Mouse (Mus musculus): ENCODE results near the gene Fam131a. TPM values are rescaled to one million over a fixed set of nuclear protein-coding genes. Genes with fewer than 3 reads are reported as not detected.
A peak's percentile ranks its signal among the peaks of the same experiment; 100 is the strongest.

Fam131a gene
- total RNA-seq, 1 experiment from 2014 or later = 12.5 TPM

DNA sequence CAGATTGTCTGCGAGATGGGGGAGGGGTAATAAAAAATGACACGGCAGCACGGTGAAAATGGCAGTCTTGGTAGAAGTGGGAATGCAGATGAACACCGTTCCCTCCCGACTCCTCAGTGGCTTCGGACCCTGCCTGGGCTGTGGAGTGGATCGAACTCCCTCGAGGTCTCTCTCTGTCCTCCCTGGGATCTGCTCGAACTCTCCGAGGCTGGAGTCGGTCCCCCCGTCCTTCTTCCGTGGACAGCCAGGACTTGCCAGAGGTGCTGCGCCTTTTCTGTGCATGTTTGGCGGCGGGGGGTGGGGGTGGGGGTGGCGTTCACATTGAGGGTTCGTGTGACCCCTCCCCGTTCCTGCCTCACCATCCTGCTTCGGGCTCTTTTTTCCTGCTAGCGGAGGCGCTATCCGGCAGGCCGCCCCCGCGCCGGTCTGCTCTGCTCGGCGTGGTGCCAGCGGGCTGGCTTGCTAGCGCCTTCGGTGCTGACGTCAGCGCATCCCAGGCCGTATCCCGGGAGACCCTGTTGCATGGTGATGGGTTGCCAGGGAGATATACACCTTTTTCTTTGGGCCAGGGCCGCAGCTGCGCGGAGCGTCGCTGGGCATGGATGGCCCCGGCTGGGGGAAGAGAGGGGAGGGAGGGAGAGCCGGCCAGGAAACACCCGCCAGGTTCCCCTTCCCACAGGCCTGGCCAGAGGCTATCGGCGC lies 2.7 kb downstream of the Fam131a start:
- DNase-seq = peak; percentile 91

DNA sequence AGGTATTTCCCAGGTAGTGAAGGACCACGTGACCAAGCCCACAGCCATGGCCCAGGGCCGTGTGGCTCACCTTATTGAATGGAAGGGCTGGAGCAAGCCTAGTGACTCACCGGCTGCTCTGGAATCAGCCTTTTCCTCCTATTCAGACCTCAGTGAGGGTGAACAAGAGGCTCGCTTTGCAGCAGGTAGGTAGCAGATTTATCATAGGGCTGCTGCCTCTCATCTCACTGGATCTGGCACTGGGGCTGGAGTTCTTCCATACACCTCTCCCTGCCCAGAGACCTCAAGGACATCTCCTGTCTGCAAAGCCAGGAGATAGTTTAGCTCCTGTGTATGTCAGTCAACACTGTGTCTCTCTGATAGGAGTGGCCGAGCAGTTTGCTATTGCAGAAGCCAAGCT lies 6.2 kb downstream of the Fam131a start:
- DNase-seq = no peak

DNA sequence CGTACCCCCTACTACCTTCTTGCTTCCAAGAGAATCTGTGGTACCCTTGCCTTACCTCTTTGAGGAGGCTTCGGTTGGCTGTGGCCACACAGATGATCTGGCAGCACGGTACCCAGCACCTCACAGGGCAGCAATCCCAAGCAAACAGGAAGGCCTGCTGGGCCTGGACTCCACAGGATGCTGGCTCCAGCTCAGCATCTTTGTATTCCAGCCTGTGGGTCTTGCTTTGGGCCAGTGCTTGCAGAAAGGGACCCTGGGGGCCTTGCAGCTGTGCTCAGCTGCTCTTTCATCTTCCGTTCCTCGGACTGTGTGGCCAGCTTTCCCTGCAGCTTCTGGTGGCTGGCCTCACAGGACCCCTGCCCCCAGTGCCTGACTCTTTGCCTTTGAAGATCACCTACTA lies 7.0 kb downstream of the Fam131a start:
- no peak for DNase-seq

DNA sequence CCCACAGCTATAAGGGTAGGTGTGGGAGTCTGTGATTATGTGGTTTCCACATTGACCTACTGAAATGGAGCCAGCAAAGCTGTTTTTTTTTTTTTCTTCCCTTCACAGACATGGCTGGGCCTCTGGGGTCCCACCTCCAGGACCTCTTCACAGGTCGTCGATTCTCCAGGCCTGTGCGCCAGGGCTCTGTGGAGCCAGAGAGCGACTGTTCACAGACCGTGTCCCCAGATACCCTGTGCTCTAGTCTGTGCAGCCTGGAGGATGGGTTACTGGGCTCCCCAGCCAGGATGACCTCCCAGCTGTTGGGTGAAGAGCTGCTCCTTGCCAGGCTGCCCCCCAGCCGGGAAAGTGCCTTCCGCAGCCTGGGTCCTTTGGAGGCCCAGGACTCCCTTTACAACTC lies 8.3 kb downstream of the Fam131a start:
- no peak for DNase-seq

DNA sequence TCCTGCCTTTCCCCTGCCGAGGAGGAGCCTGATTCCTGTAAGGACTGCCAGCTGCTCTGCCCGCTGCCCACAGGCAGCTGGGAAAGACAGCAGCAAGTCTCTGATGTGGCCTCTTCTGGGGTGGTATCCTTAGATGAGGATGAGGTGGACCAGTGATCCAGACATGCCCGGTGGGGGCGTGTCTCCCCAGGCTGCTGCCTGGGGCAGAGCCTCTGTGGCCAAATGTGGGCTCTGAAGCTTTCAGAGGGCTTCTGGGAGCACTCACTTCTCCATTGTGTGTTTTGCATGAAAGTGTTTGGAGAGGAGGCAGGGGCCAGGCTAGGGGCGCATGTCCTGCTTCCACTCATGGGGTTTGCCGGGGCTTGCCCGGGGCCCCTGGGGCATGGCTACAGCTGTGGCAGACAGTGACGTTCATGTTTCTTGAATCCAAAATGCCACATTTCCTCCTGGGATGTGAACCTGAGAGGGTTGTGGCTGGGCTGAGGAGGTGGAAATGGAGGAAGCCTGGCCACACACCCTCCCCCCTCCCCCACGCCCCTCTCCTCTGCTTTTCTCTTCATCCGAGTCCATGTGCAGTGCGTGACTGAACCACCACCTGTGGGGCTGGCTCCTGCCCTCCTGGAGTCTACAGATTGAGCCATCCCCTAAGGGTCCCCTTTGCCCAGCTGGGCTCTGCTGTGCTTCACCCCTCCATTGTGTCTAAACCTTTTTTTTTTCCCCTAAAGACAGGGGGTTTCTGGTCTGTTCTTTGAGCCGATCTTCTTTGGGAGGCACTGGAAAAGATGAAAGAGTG lies 8.9 kb downstream of the Fam131a start:
- DNase-seq = no peak

DNA sequence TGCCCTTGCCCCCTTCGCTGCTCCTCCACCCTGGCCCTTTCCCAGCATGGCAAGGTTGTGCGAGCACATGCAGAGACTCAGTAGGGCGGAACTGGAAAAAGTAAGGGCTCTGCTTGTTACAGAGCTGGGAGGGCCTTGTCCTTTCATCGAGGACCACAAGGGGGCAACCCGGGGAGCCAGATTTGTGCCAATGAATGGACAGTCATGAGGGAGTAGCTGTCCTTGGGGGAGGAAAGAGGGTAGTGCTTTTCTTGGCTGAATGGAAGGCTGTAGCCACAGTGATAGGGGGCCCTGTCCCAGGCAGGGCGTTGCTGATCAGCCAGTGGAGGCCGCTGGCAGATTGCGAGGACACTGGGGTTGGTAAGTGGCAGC lies 9.5 kb downstream of the Fam131a start:
- peak; percentile 94 for DNase-seq

DNA sequence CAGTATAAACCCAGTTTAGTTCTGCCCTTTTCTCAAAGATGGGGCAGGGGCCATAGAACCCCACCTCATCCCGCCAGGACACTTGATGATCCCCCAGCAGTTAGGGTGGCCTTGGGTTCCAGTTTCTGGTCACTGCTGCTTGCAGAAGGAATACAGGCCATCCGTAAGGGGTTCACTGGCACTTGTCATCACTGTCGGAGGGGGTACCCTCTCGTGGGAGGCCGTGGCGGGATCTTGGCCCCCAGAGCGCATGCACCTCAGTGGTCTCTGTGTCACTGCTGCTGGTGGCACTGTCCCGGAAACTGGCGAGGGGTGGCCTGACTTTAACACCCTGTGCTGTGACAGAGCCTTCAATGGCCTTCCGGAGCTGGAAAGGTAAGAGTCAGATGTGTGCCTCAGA lies 10.0 kb downstream of the Fam131a start:
- DNase-seq = no peak

DNA sequence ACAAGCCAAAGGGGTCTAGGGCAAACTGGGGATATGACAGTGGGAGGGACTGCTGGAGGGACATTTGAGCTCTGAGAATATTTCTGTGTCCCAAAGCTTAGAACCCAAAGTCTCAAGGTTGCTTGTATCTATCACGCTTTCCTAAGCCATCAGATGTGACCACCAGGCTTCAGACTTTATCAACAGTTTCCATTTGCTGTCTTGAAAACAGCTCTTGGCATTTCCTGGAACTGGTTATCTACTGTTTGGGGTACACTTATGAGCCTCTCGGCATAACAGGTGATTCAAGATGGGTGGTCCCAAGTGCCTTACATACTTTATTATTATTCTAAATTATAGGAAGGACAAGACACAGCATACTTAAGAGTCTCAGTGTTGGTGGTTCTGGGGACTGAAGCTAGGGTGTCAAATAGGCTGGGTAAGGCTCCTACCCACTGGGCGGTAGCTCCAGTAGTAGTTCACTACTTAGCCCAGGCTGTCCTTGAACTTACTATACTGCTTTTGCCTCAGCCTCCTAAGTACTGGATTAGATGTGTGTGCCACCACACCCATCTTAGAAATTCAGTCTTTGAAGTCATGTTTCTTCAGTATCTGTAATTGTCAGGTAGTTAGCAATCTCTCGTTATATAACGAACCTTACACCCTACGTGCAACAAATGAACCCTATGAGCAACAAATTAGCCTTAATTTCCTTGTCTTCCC lies 10.8 kb downstream of the Fam131a start:
- no peak for DNase-seq

DNA sequence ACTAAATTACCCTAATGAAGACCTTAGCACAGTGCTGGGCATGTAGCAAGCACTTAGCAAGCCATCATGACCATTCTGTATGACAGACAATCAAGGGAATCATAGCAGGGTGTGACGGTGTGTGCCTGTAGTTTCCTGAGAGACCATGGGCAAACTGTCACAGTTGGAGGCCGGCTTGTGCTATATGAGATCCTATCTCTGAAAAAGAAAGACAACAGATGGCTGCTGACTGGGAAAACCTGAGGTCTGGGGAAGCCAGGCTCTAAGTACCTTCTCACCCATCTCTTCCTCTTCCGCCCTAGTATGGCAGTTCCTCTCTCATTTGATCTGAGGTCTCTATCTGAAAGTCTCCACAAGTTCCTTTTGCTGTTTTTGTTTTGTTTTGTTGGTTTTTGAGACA lies 12.7 kb downstream of the Fam131a start:
- DNase-seq = no peak

DNA sequence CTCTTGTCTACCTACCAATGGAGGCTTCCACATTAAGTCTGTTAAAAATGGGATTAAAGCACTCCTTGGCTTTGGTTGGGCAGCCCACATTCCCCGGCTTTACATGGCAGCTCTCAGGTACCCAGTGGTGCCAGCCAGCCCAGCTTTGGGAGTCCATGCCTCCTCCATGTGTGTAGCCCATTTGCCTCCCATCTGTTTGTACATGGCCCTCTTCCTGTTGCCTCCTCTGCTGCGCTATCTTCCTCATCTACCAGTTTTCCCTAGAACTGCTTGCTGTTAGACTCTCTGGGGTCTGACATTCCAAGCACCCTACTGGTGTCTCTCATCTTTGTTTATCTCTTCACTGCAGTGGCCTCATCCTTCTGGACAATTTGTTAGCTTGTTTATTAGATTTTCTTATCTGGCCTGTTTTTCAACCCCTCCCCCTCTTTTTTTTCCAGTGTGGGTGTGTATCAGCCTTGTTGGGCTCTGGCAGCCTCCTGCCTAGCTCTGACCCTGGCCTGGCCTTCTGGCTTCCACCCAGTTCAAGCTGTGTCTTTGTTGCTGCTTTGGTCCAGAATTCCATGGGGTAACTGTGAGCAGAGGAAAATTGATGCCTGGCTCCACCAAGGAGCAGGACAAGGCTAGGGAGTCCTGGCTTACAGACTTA lies 13.5 kb downstream of the Fam131a start:
- DNase-seq = peak; percentile 66

DNA sequence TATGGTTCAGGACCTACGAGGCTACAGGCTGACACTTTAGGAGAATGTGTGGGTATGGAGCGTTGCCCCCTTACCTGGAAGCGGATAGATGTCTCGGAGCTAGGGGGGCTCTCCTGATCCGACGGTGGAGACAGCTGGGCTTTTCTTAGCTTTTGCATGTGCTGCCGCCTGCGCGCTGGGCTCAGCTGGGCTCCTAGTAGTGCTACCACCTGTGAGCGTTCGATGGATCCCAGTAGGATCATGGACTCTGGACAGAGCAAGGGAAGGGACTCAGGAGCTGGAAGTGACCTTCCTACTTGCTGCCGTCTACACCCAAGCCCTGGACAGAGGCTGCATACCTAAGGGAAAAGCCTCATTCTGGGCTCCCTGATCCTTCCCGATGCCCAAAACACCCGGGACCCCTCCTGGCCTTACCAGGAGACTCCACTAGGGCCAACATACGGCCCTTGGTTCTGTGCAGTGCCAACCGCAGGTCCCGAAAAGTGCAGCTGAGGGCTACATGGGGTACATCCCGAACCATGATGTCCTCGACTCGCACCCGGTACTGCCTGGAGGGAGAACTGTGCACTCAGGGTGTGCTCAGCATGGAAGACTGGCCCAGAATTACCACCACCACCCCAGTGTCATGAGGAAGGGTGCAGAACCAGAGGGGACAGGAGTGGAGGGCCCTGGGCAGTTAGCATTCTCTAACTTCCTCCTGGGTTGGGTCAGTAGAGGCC lies 15.3 kb downstream of the Fam131a start:
- no peak for DNase-seq

DNA sequence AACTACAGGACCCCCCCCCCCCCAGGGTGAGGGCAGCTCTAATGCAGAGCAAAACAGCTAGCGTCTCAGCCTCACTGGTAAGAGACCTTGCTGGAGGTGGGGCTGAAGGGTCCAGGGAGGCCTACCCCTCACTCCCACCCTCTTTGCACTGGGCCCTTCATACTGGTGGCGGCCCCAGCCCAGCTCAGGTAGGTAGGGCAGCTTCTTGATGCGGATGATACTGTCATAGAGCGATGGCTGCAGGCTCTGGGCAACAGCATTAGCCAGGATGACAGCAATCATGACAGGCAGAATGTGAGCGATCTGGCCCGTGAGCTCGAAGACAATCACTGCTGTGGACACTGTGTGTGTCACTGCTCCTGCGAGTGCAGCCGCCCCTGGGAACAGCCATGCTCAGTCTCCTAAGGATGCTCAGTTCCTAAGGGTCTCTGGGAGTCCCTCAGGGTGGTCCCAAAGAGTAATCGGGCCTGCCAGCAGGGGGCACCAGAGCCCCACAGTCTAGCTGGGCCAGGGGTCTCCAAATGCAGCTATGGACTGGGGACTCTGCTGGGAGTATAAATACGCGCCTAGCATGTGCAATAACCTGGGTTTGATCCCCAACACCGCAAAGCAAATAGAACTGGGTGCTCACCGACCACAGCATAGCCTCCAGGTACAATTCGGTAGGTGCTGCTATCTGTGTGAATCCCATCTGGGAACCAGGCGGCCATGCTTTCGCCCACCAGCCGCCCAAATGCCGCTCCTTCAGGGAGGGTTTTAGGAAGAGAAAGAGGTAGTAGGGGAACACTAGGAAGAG lies 16.1 kb downstream of the Fam131a start:
- no peak for DNase-seq

DNA sequence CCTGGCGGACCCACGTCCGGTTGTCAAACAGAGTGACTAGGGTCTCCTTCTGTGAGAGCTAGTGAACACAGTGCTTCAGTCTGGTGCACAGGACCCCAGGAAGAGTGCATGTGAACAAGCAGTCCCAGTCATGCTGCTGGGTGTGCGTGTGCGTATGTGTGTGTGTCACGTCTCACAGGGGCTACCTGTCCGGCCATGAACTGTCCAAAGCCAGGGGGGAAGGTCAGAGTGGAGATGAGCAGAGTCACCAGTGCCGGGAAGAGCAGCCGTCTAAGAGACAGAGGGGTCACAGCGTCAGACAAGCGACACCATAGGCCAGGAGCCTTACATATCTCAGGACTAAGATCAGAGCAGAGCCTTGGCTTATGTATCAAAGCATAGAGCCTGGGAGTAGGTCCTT lies 17.3 kb downstream of the Fam131a start:
- DNase-seq = no peak

DNA sequence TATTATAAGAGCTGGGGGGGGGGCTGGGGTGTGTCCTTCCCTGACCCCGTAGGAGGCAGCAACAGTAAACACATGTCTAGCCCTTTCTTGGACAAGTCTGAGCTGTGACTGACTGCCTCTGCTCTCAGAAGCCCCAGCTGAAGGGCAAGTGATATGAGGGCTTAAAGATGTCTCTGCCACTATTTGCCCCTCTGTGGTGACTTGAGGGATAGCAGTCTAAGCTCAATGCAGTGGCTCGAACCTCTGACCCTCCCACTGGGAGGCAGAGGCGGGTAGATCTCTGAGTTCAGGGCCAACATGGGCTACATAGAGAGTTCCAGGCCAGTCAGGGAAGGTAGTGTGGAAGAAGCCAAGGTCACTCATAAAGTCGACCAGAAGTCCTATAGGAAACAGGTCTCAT lies 17.8 kb downstream of the Fam131a start:
- DNase-seq = no peak

DNA sequence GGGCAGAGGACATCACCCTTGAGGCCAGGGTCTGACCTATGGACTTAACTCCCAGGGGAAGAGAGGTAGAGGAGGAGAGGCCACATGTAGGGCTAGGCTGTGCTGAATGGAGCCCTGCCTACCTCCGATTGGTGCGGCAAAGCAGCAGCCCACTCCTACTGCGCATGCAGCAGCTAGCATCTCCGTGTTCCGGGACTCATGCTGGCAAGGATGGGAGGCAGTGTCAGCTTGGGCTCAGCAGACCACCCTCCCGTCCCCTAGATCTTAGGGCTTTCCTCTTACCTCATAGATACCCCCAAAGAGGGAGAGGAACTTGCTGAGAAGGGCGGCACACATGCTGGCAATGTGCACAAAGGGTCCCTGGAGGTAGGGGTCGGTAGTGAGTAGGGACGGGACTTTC lies 19.1 kb downstream of the Fam131a start:
- no peak for DNase-seq

DNA sequence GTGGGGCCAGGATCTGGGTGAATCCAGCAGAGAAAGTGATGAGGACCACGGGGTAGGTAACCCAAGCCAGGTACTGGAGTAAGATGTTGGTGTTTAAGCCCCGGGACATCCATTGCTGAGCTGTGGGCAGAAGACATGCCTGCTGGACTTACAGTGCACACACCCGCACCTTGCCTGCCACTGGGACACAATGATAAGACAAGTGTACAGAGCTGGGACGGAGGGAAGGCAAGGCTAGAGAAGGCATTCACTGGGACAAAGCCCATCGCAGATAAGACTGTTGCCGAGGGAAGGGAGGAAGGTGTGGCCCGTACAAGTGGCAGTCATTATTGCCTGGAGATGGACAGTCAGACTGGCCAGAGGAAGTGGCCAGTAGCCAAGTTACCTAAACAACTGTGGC lies 19.8 kb downstream of the Fam131a start:
- DNase-seq = no peak

DNA sequence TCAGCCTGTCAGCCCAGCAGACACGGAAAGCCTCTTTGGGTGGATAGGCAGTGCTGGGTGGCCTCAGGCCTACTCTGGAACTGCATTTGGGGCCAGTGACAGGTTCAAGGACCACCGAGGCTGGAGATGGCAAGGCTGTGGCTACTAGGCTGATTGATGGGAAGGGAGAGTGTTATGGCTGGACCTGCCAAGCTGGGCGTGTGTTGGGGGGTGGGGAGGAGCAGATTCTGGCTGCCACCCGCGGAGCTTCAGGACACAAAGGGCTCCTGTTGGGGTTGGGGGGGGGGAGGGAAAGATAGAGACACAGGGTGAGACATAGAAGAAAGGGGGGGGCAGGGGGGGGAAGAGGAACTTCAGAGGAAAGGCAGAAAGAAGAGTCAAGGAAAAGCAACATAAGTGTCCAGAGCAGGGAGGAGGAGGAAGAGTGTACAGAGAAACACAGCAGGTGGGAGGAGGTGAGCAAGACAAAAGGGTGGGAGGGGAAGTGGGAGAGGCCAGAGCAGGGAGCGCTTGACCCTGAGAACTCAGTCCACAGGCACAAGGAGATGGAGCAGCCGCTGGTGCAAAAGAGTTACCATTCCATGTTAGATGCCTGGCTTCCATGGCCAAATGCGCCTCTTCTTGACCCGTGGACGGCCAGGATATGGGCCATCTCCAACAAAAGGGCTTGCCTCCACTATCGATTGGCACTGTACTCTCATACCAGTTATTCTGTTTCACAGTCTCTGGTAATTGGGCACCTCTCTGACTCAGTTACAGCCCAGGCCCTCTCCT lies 21.5 kb downstream of the Fam131a start:
- DNase-seq = no peak

DNA sequence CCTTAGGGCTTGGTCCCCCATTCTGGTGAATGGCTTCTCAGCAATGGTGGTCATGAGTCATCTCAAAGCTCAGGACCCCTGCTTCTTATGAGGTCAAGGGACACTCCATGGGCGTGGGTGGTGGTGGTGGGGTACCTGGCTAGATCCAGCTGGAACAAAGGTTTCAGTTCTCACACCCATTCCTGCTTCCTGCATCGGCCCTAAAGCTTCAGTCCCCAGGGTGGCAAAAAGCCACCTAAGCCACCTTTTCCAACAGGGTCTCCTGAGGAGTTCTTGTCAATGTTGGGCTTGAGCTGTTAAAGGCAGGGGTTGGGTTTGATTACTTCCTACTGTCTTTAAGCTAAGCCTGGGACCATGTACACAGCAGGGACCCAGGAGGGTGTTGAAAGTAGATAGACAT lies 22.1 kb downstream of the Fam131a start:
- no peak for DNase-seq

DNA sequence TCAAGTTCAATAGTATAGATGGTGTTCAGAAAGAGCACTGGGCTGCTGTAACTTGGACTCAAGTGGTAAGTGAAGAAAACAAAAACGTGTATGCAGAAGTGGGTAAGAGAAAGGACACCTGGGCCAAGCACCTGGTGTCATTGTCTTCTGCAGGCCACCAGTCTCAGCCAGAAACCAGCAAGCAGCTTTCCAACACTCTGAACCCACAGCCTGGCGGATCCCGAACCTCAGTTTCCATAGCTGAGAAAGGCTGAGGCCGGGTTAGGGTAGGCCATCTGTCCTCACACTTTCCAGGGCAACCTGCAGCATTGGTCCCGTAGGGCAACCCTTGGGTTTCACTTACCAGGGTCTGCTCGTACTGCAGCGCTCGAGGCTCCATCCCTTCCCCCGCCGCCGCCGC lies 22.5 kb downstream of the Fam131a start:
- no peak for DNase-seq

Data from adrenal gland, postnatal 14 days (tissue).